Mouse (Mus musculus) central nervous system, embryonic 18 days (tissue): ENCODE measurements around the gene Gm815. TPM values are rescaled to one million over a fixed set of nuclear protein-coding genes. Genes with fewer than 3 reads are reported as not detected.

Source experiments
- polyA plus RNA-seq: library from polyadenylated mRNA; depleted of rRNA; stranded (reverse); fragments of >200 nt; gene quantifications from 2 replicates; pipeline ENCODE4 v1.2.3, GENCODE M21; 2012; rRNA removed

Gm815 gene
- not detected in 2 replicates for polyA plus RNA-seq

DNA sequence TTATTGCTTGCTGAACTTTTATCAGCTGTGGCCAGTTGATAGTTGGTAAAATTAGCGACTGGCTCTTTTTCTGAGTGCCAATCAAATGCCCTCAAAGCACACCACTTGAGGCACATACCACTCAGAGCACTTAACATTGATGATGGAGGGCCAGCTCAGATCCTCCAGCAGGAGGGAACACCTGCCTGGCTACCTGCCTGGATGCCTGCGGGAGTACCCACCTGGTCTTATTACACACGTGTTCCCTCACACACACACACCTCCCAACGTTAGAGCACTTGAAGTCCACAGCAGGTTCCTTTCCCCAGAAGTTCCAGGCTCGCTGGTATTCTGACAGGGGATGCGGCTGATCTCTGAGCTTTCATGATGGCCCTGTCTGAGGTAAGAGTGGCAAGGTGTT lies at the start of gene Gm815:
TSS of gene Gm815 (plus strand) at position 266 of the 400 bp plus-strand sequence.

